Mouse (Mus musculus) ES-Bruce4 (cell line): ENCODE measurements around the gene Ccl26.

Source experiments
- CTCF ChIP-seq: IDR thresholded peaks from one replicate; pipeline ENCODE4 v1.8.1; 2011; ENCODE audit warnings: low read depth, low read length
- EP300 ChIP-seq: IDR thresholded peaks from 2 replicates; pipeline ENCODE4 v1.6.1; 2011; ENCODE audit warnings: low read depth, low read length; ENCODE audit not compliant: insufficient read depth
- POLR2A ChIP-seq: IDR thresholded peaks from one replicate; pipeline ENCODE4 v1.8.1; 2011; ENCODE audit warnings: low read length; ENCODE audit not compliant: insufficient read depth

GRCm38 (mm10) chr5:135533431-135533830 is 29.9 kb downstream of the Ccl26 start:
- TF ChIP-seq CTCF (no peak), POLR2A (no peak), EP300 (no peak)
